13 mouse cellular contexts compared by ENCODE assay signal in genomic region chr6:87170875-87171274, GRCm38 (mm10).
DNase-seq lines count a peak whose midpoint lies in the region; ATAC-seq lines count a peak whose summit lies in the region.
"Had no signal": no experiment of that assay in that cellular context is flagged by ENCODE, and none has a peak within 500 bp of the region (broad histone marks: within the 10 kb centered on the region; RNA-seq: fewer than 3 reads in every experiment).

No protein-coding gene starts in this region.

- intact Hi-C loops in heart, postnatal 10 days (cut with DNase I), result no loop called here
- intact Hi-C loops in left cerebral cortex, postnatal 14 days (cut with DNase I), result no loop called here

- DNase-seq in heart, adult 11 months, result peak; percentile 86
- DNase-seq in heart, postnatal 10 days, result no peak
- peak; percentile 25 to 74 for DNase-seq in left cerebral cortex, postnatal 14 days (ENCODE audit: low spot score in 2 of 2)
- DNase-seq in left cerebral cortex, adult 11 months (ENCODE audit: low spot score), result no peak
- DNase-seq in adrenal gland, postnatal 36 days, result peak; percentile 40 to 68
- peak; percentile 71 for DNase-seq in brain, adult 2 months (ENCODE audit: low read depth, low spot score)
- DNase-seq in thymus, postnatal 0 days (ENCODE audit: low spot score), result no peak
- DNase-seq: cerebellum, adult 11-12 months; heart, postnatal 36 days; thymus, adult 18-20 months had no signal

- no peak for ATAC-seq in megakaryocyte-erythroid progenitor cell, adult 5-6 weeks (replicated peaks; ENCODE audit: low FRiP score, low TSS enrichment, poor library complexity, severe bottlenecking)
- ATAC-seq: forebrain, embryonic 13.5 days; Patski had no signal

Comparison
In these comparisons a context has a peak if more than half of its experiments do, and no peak if none do; other contexts are left out.
1. DNase-seq: peak in heart, adult 11 months (single experiment), left cerebral cortex, postnatal 14 days (2 of 2), adrenal gland, postnatal 36 days (2 of 2) and brain, adult 2 months (single experiment); none in heart, postnatal 10 days (0 of 2), left cerebral cortex, adult 11 months (single experiment) and thymus, postnatal 0 days (single experiment).